Mouse (Mus musculus): ENCODE measurements around the gene Pinlyp.
"Not testable (repeated sequence)": the region's sequence is repeated elsewhere in the genome, so short reads cannot be mapped to it uniquely, and the experiment has no call there.

Gene Pinlyp

DNA sequence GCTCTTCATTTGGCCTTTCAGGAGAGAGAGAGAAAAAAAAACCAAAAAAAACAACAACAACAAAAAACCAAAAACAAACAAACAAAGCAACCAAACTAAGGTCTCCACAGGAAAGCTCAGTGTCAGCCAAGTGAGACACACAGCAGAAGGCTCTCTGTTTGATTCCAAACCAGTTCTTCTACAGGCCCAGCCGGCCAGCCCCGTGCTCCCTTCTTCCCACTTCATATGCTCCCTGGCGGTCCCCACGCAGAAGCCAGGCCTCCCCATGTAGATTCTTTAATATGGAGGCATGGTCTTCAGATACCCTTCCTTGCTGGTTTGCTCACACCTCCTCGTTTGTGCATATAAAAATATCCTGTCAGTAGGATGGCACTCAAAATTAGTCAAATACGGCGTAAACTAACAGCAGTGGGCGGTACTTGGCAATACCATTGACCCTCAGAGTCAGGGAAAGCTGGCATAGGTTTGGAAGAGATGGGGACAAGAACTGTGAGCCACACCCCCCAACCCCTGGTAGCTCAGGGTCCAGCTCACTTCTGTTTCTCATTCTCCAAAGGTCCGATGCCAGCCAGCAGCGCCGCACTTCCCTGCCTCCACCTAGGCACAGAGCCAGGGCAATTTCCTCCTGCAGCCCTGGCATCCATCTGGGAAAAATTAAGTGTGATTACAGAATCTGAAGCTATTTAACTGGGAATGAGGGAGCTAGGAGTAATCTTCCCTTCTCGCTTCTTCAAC lies 20.1 kb downstream of the Pinlyp start:
- no peak for DNase-seq (ENCODE audit: low read depth, low spot score)

DNA sequence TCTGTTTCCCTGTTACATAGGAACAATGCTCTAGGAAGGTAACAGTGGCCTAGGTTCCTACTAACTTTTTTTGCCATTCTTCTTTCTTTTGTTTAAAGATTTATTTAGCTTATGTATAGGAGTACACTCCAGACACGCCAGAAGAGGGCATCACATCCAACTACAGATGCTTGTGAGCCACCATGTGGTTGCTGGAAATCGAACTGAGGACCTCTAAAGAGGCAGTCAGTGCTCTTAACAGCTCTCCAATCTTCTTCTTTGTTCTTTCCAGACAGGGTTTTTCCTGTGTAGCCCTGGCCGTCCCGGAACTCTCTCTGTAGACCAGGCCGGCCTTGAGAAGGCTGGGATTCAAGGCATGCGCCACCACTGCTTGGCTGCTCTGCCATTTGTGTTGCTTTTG lies 20.9 kb downstream of the Pinlyp start:
- DNase-seq (ENCODE audit: low read depth, low spot score): peak; percentile 35

DNA sequence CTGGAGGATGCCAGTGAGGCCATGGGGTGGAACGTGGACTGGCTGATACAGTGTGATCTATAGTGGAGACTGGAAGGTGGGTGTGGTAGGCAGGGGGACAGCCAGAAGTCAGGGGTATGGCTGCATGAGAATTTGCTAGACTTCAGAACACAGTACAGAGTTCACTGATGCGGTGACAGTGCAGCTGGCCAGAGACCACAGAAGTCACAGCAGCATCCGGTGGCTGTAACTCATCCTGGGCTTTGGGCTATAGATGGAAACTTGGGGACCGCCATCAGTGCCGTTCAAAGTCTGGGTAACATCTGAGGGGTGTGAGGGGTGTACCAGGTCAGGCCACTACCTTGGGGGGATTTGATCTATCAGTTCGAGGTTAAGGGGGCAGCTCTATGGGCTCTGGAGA lies 22.2 kb downstream of the Pinlyp start:
- peak; percentile 65 for DNase-seq (ENCODE audit: low read depth, low spot score)

DNA sequence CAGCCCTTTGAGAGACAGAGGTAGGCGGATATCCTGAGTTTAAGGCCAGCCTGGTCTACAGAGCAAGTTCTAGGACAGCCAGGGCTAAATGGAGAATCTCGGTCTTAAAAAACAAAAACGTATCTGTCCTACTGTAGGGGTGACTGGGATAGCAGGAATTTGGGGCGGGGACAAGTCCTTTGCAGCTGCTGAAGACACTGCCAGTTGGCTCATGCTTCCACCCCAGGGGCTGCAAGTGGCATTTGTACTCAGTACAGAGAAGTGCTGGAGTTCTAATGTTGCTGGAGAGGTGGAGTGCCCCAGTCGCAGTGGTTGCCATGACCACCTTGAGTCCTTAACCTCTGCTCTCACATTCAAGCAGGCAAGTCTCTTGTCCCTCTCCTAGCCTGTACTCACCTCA lies 23.1 kb downstream of the Pinlyp start:
- DNase-seq (ENCODE audit: low read depth, low spot score): no peak

DNA sequence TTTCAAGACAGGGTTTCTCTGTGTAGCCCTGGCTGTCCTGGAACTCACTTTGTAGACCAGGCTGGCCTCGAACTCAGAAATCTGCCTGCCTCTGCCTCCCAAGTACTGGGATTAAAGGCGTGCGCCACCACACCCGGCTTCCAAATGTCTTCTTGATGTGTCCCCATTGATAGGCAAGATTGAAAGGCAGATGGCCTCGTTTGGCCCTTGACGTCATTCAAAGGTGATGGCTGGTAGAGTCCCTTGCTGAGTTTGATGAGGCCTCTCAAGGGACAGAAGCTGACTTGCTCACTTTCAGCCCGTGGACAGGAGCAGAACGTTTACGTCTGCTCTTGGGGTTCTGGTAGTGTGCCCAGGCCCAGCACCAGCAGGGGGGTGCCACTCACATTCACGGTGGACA lies 25.9 kb downstream of the Pinlyp start:
- not testable (repeated sequence) for DNase-seq (ENCODE audit: low read depth, low spot score)

DNA sequence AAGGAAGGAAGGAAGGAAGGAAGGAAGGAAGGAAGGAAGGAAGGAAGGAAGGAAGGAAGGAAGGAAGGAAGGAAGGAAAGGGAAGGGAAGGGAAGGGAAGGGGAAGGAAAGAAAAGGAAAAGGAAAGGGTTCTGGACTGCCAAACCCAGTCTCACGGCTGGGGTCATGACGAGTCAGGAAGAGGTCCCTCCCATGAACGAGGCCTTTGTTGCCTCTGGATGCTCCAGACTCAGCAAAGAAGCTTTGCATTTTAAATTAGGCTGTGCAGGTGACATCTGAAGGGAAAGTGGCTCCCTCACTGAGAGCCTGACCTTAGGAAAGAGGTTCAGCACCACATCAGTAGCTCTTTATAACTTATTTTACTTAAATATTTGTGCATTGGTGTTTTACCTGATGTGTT lies 26.8 kb downstream of the Pinlyp start:
- DNase-seq (ENCODE audit: low read depth, low spot score): no peak

DNA sequence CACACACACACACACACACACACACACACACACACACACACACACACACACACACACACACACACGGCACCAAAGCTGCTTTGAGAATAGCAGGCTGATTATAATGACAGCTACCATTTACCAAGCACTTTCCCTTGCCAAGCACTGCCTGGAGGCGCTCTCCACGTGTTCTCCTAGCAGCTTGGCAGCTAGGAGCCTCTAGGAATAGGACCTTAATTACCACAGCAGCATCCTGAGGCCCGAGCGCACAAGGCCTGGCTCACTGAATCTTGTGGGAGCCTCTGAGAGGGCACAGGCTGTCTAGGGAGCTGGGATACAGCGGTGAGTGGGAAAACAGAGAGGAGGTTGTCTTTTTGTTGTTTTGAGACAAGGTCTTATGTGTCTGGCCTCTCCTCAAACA lies 28.3 kb downstream of the Pinlyp start:
- DNase-seq (ENCODE audit: low read depth, low spot score): no peak

DNA sequence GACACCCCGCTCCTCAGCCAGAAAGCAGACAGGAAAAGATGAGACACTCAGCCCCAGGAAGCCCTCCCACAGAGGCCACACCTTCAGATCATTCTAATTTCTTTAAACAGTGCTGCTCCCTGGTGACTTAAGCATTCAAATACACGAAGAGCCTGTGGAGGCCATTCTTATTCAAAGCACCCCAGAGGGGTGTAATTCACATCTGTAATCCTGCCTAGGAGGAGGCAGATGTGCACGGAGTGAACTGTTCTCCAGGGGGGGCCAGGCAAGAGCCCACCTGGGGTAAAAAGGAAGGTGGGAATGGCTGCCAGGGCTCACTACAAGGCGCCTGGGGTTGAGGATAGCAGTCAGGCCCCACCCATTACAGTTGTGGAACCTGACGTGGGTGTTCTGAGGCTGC lies 28.8 kb downstream of the Pinlyp start:
- no peak for DNase-seq (ENCODE audit: low read depth, low spot score)

DNA sequence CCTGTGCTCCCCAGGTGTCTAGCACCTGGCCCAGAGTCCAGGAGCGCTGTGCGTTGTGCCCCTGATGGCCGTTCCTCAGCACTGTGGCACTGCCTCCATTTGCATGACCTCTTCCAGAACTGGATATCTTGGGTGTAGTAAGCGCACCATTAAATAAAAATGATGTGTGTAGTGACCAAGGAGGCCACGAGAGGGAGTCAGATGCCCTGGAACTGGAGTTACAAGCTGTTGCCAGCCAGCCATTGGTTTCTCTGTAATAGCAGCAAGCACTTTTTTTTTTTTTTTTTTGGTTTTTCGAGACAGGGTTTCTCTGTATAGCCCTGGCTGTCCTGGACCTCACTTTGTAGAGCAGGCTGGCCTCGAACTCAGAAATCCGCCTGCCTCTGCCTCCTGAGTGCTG lies 29.6 kb downstream of the Pinlyp start:
- peak; percentile 70 for DNase-seq (ENCODE audit: low read depth, low spot score)

DNA sequence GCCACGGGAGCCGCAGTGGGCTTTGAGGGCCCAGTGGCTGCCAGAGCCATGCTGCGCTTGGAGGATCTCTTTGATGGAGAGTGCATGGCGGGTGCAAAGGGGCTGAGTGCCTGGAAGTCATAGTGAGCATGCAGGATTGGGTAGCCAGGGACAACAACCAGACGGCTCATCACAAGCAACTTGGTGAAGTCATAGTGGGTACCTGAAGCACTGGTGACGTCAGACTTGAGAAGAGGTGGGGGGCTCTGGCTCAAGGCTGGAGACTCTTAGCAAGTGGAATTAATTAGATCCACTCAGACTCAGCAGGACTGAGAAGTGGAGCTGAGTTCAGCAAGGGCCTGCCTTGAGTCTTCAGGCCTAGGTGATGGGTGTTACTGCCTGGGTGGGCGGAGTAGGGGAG lies 33.6 kb downstream of the Pinlyp start, which contains the start of gene AC161166.1:
Gene AC161166.1, minus strand, starts transcription at position 101 of the 400 bp plus-strand sequence.
- no peak for DNase-seq (ENCODE audit: low read depth, low spot score)

DNA sequence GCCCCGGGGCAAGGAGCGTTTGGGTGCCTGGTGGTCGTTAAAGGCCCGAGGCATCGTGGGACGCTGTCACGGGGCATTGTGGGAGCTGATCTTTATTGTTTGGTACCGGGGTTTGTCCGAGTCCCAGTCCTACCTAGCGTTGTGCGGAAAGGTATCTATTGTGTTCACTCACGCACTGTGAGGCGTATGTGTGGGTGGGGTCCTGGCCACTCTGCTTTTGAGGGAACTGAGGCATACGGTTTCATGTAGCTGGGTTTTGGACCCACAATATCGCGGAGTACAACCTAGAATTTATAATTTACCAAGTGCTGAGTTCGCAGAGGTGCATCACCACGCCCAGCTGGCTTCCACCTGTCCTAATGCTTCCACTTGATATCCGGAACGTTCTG lies 38.2 kb downstream of the Pinlyp start:
- DNase-seq (ENCODE audit: low read depth, low spot score): no peak

DNA sequence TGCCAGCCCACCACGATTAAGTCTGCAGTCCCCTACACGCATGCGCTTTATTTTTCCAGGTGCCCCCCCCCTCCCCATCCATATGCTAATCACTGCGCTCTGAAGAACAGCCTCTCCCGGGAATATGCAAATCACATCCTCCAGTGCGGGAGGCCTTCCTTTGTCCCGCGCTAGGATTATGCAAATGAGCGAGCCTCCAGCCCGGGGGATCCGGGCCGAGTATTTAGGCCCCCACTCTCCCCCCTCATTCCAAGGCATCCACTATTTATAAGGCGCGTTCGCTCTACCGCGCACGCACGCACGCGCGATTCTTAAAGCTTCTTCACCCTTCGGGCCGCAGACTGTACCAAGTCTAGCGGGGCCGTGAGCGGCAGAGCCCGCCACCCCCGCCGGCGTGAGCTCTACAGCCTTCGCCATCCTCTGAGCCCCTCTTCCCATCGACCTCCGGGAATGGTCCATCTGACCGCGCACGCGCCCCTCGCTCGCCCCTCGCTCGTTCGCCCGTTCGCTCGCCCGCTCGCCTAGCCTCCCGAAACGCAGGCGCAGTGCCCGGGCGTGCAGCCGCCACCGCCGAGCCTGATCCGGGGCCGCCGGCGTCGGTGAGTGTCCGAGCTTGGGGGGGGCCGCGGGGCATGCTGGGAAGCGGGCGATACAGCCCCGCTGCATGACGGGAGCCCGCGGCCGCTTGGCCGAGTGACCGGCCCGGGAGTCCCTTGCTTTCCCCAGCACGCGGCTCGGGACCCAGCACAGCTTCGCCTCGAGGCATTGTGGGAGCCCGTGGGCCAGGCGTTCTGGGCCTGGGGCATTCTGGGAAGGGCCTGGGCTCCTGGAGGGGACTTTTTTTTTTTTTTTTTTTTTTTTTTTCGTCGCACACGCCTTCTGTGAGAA lies 38.8 kb downstream of the Pinlyp start, which contains the start of gene Zfp428:
Gene Zfp428, plus strand, starts transcription at position 169 of the 888 bp plus-strand sequence.
- DNase-seq (ENCODE audit: low read depth, low spot score): peak; percentile 89

DNA sequence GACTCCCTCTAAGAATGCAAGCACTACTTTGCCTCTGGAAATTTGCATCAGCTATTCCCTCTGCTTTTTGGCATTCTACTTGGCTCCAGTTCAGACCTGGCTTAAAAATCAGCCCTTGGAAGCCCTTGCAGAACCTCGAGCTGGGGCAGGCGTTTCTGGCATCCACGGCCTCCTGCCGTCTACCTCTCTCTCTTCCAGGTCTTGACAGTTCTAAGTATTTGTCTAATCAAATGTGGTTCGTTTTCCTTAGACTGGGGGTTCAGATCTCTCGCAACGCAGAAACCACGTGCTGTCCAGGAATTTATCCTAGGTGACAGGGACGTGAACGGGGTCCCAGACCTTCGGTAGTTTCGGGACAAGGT lies 39.5 kb downstream of the Pinlyp start:
- no peak for DNase-seq (ENCODE audit: low read depth, low spot score)

DNA sequence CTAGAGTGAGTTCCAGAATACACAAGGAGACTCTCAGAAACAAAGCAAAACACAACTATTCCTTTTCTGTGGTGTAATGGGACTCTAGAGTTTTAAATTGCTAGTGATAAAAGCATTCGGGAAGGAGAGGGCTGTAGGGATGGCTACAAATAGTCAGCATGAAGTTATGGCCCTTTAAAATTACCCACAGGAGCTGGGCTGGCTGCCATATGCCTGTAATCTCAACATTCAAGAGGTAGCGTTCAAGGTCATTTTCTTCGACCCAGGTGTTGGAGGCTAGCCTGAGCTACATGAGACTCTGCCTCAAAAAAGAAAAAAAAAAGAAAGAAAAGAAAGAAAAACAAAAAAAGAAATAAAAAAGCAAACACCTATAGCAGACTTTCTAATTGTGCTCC lies 39.9 kb downstream of the Pinlyp start:
- no peak for DNase-seq (ENCODE audit: low read depth, low spot score)

DNA sequence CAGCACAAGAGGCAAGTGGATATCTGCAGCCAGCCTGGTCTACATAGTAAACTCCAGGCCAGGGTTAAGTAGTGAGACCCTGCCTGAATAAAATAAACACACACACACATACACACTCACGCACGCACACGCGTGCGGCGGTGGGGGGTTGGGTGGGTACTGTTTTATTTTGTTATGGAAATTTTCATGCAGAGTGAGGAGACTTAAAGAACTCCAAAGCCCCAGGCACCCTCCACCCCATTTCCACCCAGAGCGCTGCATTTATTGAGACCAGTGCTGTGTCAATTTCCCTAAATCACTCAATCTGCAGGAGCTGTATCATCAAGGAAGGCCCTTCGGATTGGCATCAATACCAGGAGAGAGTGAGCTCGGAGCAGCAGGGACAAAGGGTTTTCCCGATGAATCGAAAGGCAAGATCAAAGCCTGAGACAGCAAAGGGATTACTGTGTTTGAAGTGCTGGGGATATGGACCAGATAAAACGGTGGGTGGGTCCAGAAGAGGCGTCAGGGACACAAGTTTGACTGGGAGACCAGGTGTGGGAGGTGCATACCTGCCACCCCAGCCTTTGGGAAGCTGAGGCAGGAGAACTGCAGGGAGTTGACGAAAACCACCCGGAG lies 40.4 kb downstream of the Pinlyp start:
- DNase-seq (ENCODE audit: low read depth, low spot score): no peak

DNA sequence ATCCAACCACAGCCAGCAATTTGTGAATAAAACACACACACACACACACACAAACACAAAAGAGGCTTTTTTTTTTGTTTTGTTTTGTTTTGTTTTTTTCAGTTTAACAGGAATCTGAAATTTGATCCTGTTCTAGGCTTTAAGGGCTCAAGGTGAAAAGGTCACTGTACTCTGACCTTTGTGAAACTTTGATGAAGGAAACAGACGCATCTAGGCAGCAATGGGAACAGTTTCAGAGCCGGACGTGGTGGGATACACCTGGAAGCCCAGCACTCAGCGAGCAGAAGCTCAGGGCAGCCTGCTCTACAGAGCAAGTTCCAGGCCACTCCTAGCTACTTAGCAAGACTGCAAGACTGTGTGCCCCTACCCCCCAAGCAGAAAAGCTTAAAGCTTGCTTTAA lies 41.0 kb downstream of the Pinlyp start:
- DNase-seq (ENCODE audit: low read depth, low spot score): no peak

DNA sequence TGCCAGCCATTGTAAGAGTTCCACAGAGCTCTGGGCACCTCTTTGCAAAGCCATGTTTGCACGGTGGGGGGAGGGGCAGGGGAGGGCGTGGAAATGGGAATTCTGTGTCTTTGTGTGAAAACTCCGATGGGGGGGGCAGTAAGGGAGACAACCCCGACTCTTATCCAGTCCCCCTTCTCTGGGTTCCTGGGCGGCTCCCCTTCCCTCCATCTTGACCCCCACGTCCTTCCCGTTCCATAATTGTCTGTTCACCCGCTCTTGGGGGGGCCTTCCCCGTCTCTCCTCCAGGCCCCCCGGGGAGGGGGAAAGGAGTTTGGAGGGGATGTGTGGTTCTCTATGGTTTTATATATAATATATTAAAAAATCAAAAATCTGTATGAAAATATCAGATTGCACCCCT lies 41.9 kb downstream of the Pinlyp start:
- DNase-seq (ENCODE audit: low read depth, low spot score): no peak

DNA sequence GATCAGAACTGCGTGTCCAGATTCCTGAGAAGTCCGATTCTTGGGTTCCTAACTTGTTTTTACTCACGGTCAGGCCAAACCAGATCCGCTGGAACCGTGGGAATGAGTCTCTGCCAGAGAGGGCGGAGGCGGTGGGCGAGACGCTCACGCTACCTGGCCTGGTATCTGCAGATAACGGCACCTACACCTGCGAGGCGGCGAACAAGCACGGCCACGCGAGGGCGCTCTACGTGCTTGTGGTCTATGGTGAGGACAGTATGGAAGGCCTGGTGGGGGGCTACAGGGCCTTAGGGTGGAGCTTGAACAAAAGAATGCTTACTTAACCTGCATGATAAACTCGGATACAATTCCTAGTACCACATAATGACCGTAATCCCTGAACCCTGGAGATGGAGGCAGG lies 44.4 kb downstream of the Pinlyp start:
- peak; percentile 68 for DNase-seq (ENCODE audit: low read depth, low spot score)

DNA sequence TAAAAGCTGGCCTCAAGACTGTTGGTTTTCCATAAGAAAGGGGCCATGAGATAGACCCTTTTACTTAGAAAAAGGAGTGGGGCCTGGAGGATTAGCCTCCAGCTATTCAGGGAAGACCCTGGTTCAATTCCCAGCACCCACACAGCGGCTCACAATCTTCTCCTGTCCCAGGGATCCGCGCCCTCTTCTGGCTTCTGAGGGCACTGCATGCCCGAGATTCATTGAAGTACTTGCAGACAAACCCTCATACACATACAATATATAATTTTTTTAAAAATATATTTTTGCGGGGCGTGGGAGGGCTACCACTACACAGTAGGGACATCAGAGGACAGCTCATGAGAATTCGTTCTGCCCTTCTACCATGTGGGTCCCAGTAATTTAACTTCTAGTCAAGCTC lies 45.0 kb downstream of the Pinlyp start:
- DNase-seq (ENCODE audit: low read depth, low spot score): peak; percentile 66

DNA sequence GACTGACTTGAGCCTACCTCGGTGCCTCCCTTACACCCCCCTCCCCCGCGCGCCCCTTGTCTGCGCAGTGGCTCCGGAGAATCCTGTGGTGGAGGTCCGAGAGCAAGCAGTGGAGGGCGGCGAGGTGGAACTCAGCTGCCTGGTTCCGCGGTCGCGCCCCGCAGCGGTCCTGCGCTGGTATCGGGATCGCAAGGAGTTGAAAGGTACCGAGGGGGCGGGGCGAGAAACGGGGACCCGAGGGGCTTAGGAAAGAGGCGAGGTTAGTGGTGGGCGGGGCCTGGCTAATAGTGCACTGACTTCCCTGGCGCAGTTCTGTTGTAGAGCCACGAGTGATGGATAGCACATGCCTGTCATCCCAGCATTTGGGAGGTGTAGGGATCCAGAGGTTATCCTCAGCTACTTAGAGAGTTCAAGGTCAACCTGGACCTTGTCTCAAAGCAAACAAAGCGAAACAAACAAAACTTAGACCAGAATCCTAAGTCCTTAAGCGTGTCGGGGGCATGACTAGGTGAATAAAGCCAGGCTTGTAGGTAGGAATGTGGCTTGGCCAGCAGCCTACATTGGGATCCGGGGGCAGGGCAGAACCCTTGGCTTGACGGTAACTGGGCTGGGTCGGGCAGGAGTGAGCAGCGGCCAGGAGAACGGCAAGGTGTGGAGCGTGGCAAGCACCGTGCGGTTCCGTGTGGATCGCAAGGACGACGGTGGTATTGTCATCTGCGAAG lies 45.9 kb downstream of the Pinlyp start:
- DNase-seq (ENCODE audit: low read depth, low spot score): no peak

Measured in A20 (cell line).